Mouse (Mus musculus) kidney, postnatal 36 days (tissue): Measurements from ENCODE around the gene Madd.
A peak's percentile ranks its signal among the peaks of the same experiment; 100 is the strongest.
"Not testable (repeated sequence)": the region's sequence is repeated elsewhere in the genome, so short reads cannot be mapped to it uniquely, and the experiment has no call there.

Experiments used
- DNase-seq, 2 experiments: peaks; one replicate each; pipeline ENCODE4 v3.0.0; 2021 to 2022; ENCODE audit warnings: mixed read lengths in 2 of 2

Madd gene

GRCm38 (mm10) chr2:91121497-91121896 is 62.1 kb downstream of the Madd start:
- no peak for DNase-seq

- DNase-seq, result no peak
Measured at GRCm38 (mm10) chr2:91121011-91121410, 62.6 kb downstream of the Madd start.

- DNase-seq, result no peak
Measured at GRCm38 (mm10) chr2:91120261-91120671, 63.4 kb downstream of the Madd start.

GRCm38 (mm10) chr2:91119551-91119950 is 64.1 kb downstream of the Madd start:
- DNase-seq, result no peak

GRCm38 (mm10) chr2:91119061-91119460 is 64.6 kb downstream of the Madd start:
- peak in 1 of 2 experiments; percentile 24 for DNase-seq

- DNase-seq, result no peak
Measured at GRCm38 (mm10) chr2:91118647-91119046, 65.0 kb downstream of the Madd start.

- no peak for DNase-seq
Measured at GRCm38 (mm10) chr2:91117585-91118275, 65.9 kb downstream of the Madd start, which contains the start of gene Mybpc3. TSS of gene Mybpc3 (plus strand) at chr2:91118144.

GRCm38 (mm10) chr2:91116842-91117241 is 66.8 kb downstream of the Madd start:
- no peak for DNase-seq

GRCm38 (mm10) chr2:91115578-91115970 is 68.1 kb downstream of the Madd start:
- no peak for DNase-seq

GRCm38 (mm10) chr2:91114781-91115577 is 68.7 kb downstream of the Madd start:
- peak; percentile 97 to 100 for DNase-seq

- no peak for DNase-seq
Measured at GRCm38 (mm10) chr2:91113852-91114251, 69.8 kb downstream of the Madd start.

GRCm38 (mm10) chr2:91113334-91113733 is 70.3 kb downstream of the Madd start:
- DNase-seq, result no peak

GRCm38 (mm10) chr2:91112491-91112890 is 71.1 kb downstream of the Madd start:
- peak; percentile 40 to 44 for DNase-seq

- DNase-seq, result not testable (repeated sequence)
Measured at GRCm38 (mm10) chr2:91111832-91112231, 71.8 kb downstream of the Madd start.

GRCm38 (mm10) chr2:91110429-91110828 is 73.2 kb downstream of the Madd start:
- no peak for DNase-seq

GRCm38 (mm10) chr2:91109807-91110385 is 73.7 kb downstream of the Madd start:
- DNase-seq, result no peak

- no peak for DNase-seq
Measured at GRCm38 (mm10) chr2:91109241-91109640, 74.4 kb downstream of the Madd start.

GRCm38 (mm10) chr2:91108156-91108555 is 75.5 kb downstream of the Madd start:
- DNase-seq, result no peak

GRCm38 (mm10) chr2:91101124-91101740 is 82.4 kb downstream of the Madd start:
- DNase-seq, result peak; percentile 88 to 98

GRCm38 (mm10) chr2:91098156-91098555 is 85.5 kb downstream of the Madd start:
- DNase-seq, result no peak

- DNase-seq, result no peak
Measured at GRCm38 (mm10) chr2:91097015-91097414, 86.6 kb downstream of the Madd start.

GRCm38 (mm10) chr2:91096524-91096923 is 87.1 kb downstream of the Madd start:
- peak in 1 of 2 experiments; percentile 38 for DNase-seq

- no peak for DNase-seq
Measured at GRCm38 (mm10) chr2:91090827-91091226, 92.8 kb downstream of the Madd start.
